Mouse (Mus musculus): ENCODE measurements around the gene Rnf208.

DNA sequence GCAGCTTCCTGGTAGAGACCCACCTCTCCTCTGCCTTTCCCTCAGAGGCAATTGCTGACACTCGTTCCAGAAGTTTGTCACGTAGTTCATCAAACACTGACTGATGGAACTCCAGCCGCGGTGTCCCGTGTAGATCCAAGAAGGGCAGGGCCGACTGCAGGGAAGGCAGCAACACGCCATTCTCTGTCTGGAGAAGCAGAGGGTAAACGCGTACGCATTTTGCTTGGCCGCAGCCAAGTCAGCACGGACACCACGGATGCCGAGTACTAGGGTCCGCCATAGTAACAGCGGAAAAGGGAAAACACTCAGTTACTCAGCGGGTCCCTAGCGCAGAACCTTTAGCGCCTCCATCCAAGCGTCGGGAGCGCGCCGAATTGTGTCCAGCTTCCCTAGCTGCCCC, 31.4 kb upstream of the Rnf208 start:
- TF ChIP-seq CTCF (IDR thresholded peaks at IDR 0.05; ENCODE audit: control insufficient read depth, insufficient read depth, insufficient read length) (no peak), FOSL1 (IDR thresholded peaks at IDR 0.05; ENCODE audit: insufficient read depth, low read length, poor library complexity, severe bottlenecking) (no peak)

Data from C2C12 (cell line).